Mouse (Mus musculus): ENCODE measurements around the gene Spata5.

The Spata5 gene

DNA sequence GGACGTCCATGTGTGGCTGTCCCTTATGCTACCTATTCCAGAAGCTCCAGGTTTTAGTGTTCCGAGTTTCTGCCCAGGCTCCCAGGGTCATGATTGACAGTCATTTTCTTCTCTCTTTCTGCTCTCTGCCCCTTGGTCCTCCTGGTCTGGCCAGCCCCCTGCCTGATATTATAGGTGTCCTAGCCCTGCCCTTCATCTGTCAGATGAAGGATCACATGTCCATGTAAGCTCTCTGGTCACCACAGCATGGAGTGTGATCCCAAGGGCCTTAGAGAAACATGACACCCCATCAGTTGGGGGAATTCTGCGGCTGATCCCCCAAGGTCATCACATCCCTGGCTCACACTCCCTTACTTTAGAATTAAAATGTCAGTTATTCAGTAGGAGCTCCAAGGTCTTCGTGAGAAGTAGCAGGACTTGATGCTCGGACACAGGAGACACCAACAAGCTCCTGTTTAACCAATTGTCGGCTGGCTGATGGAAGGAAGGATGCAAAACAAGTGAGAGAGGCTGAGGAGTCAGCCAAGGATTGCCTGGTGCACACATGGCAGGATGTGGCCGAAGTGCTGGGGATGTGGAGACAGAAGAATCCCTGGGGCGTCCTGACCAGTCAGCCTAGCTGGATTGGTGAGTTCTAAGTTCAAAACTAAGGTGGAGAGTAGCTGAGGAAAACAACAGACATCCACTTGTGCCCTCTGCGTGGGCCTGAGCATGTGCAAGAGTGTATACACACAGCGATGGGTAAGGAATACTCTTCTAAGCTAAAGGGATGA is 195.4 kb downstream of the Spata5 start:
- DNase-seq (ENCODE audit: low spot score), result no peak

DNA sequence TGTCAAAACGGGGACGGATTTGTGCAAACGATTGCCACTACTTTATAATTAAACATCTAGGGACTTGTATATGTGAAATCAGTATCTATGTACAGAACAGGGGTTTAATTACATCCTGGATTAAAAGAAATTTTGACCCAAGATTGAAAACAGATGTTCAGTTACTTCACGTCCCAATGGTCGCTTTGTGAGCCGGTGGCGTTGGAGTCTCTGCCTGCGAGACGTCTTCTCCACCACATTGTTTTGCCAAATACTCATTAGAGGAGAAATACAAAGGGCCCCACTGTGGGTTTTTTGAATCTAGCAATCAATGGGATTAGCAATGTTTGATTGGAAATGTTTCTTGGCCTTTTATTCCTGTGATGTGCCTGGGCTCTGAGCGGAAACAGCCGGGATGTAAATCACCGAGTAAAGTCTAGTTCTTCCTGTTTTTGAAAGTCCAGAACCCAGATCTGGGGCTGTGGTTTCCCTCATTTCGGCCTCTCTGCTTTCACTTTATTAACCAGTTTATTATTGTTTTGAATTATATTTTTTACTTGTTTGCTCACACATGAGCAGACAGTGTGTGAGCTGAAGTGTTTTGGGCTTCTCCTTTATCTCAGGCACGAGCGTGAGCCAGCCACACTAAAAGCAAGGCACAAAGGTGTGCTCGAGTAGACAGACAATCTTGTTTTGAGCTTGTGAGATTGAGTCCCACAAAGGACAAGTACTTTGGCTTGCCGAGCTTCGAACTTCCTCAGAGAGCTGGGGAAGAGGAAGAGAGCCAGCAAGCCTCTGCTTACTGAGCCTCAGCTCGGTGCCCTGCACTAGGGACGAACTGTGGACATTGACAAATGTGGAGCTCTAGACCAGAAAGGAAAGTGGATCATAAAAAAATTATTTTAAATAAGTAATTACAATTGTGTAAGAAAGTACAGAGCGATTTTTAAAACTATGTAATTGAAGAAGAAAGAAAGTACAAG is 197.2 kb downstream of the Spata5 start:
- DNase-seq (ENCODE audit: low spot score), result no peak
